Mouse (Mus musculus) forebrain, embryonic 14.5 days (tissue): ENCODE measurements at regions not wholly inside any gene's neighbourhood (a gene's known extent, or its start where the extent isn't known, plus 50 kb on each side); places are given as distances from the start of the nearest gene placed in this dataset. TPM values are rescaled to one million over a fixed set of nuclear protein-coding genes. Genes with fewer than 3 reads are reported as not detected.

Source experiments
- ATAC-seq: fragments of 200-750 bp; cut with Nextera tagmentation; 2 replicates; pipeline ENCODE4 v1.8.0; 2017; ENCODE audit warnings: mild to moderate bottlenecking, moderate library complexity
- DNase-seq: peaks from one replicate; pipeline ENCODE4 v3.0.0-alpha.2; 2015; ENCODE audit warnings: low spot score
- H3K27ac ChIP-seq: fragments of 300-500 bp; sonication (generic); 2 replicates; pipeline ENCODE4 v1.5.1; 2014; ENCODE audit warnings: low read depth, mild to moderate bottlenecking, control low read depth, low read length, moderate library complexity
- H3K27me3 ChIP-seq: fragments of 300-500 bp; sonication (generic); replicated peaks from 2 replicates; pipeline ENCODE4 v1.6.1; 2014; ENCODE audit warnings: low read length, control low read depth, mixed read lengths; ENCODE audit not compliant: control insufficient read depth, insufficient read depth
- H3K36me3 ChIP-seq: fragments of 300-500 bp; sonication (generic); 2 replicates; pipeline ENCODE4 v1.6.1; 2014; ENCODE audit warnings: low read length, control low read depth; ENCODE audit not compliant: control insufficient read depth, insufficient read depth
- H3K4me1 ChIP-seq: fragments of 300-500 bp; sonication (generic); 2 replicates; pipeline ENCODE4 v1.6.1; 2014; ENCODE audit warnings: antibody characterized with exemption, low read length, control low read depth; ENCODE audit not compliant: control insufficient read depth, insufficient read depth
- H3K4me2 ChIP-seq: fragments of 300-500 bp; sonication (generic); 2 replicates; pipeline ENCODE4 v1.6.1; 2014; ENCODE audit warnings: mild to moderate bottlenecking, control low read depth, low read length
- H3K4me3 ChIP-seq: fragments of 300-500 bp; sonication (generic); 2 replicates; pipeline ENCODE4 v1.5.1; 2014; ENCODE audit warnings: low read depth, low read length, control low read depth
- H3K9ac ChIP-seq: fragments of 300-500 bp; sonication (generic); 2 replicates; pipeline ENCODE4 v1.6.1; 2014; ENCODE audit warnings: mild to moderate bottlenecking, low read length, control low read depth, moderate library complexity
- H3K9me3 ChIP-seq: fragments of 300-500 bp; sonication (generic); replicated peaks from 2 replicates; pipeline ENCODE4 v1.6.1; 2016; ENCODE audit warnings: low read length, control low read depth, mixed read lengths; ENCODE audit not compliant: control insufficient read depth
- WGBS: fragments of 180-500 bp; shearing (Covaris S2); extraction: QIAGEN DNeasy Blood & Tissue Kit; methylation state at CpG from one replicate; pipeline ENCODE4 v1.1.7; 2014; 5-methylcytosine and 5-hydroxymethylcytosine counted together
- microRNA-seq: library from miRNA; unstranded; fragments of <30 nt; microRNA quantifications from one replicate; pipeline ENCODE4, GENCODE M21; 2016

- Histone ChIP-seq H3K36me3 (no peaks in the 10 kb centered on the region), H3K9me3 (no peaks in the 10 kb centered on the region), H3K4me3 (no peak overlapping the region), H3K27me3 (no peaks in the 10 kb centered on the region), H3K27ac (no peak overlapping the region), H3K9ac (no peak overlapping the region), H3K4me1 (no peaks in the 10 kb centered on the region), H3K4me2 (no peak overlapping the region)
- no peak for DNase-seq
- ATAC-seq = no peak
Measured at GRCm38 (mm10) chr2:84265002-84265401, 160.2 kb downstream of the Calcrl start.

DNA sequence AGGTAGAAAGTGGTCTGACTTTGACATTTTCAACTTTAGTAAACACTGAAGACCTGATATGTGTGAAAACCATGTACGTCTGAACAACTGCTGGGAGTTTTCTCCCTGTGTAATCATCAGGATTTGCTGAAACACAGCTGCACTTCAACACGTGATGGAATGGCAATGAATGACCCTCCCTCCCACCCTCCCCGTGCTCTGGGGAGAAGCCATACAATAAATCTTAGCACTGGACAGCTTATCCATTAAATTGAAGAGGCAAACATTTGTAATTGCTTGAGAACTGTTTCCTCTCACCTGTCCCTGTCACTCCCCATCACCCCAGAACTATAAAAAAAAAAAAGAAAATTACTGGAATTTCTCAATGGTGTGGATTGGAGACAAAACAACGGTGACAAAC is 159.1 kb downstream of the Calcrl start:
- Histone ChIP-seq H3K9ac (no peak overlapping the region), H3K9me3 (no peaks in the 10 kb centered on the region), H3K4me1 (no peaks in the 10 kb centered on the region), H3K4me3 (no peak overlapping the region), H3K27me3 (no peaks in the 10 kb centered on the region), H3K27ac (no peak overlapping the region), H3K4me2 (no peak overlapping the region), H3K36me3 (no peaks in the 10 kb centered on the region)
- ATAC-seq = no peak
- 50% methylated on average over 4 of the region's 4 CpGs for WGBS
- no peak for DNase-seq

GRCm38 (mm10) chr2:84266883-84267554 is 158.2 kb downstream of the Calcrl start:
- ATAC-seq = no peak
- H3K4me1 ChIP-seq = no peaks in the 10 kb centered on the region
- 35% methylated on average over 6 of the region's 6 CpGs for WGBS
- no peak overlapping the region for H3K9ac ChIP-seq
- no peaks in the 10 kb centered on the region for H3K27me3 ChIP-seq
- no peak overlapping the region for H3K4me3 ChIP-seq
- H3K9me3 ChIP-seq = no peaks in the 10 kb centered on the region
- no peak overlapping the region for H3K4me2 ChIP-seq
- H3K36me3 ChIP-seq = no peaks in the 10 kb centered on the region
- no peak for DNase-seq
- no peak overlapping the region for H3K27ac ChIP-seq

DNA sequence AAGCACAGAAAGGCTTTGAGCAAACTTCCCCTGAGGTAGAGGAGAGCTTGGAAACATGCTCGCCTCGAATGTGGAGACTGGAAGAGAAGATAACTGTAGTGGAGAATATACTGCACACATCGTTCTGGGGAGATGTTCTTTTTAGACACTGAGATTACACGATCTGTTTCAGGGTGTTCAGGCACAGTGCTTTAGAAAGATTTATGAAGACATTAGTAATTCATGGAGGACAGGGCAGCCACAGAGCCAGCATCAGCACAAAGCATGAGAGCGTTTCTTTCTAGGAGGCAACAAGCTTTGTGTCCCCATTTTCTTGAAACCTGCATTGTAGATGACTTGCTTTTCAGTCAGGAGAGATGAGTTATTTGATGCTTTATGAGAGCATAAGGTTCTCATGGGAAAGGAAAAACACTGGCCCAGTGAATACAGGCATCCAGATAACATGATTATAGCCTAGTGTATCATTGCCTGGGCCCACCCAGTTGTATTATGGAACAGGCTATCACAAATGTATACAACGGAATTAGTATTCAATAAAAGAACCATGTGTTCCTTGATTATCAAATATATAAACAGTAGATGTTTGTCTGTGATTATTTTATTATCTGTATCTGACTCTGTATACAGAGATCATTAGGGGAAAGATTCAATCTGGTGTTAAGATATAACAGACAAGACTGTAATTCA is 151.0 kb downstream of the Calcrl start:
- WGBS = 93% methylated on average over 6 of the region's 6 CpGs
- no peak for ATAC-seq

GRCm38 (mm10) chr2:84277181-84277580 is 148.0 kb downstream of the Calcrl start:
- 94% methylated on average over 1 of the region's 1 CpGs for WGBS
- ATAC-seq = no peak

More for the DNA sequence above, 151.0 kb downstream of the Calcrl start:
- Histone ChIP-seq H3K27ac (no peak overlapping the region), H3K4me3 (no peak overlapping the region), H3K9me3 (no peaks in the 10 kb centered on the region), H3K4me2 (no peak overlapping the region), H3K4me1 (no peaks in the 10 kb centered on the region), H3K36me3 (no peaks in the 10 kb centered on the region), H3K9ac (no peak overlapping the region), H3K27me3 (no peaks in the 10 kb centered on the region)
- no peak for DNase-seq

More at GRCm38 (mm10) chr2:84277181-84277580, 148.0 kb downstream of the Calcrl start:
- Histone ChIP-seq H3K27ac (no peak overlapping the region), H3K4me3 (no peak overlapping the region), H3K9ac (no peak overlapping the region), H3K27me3 (no peaks in the 10 kb centered on the region), H3K9me3 (no peaks in the 10 kb centered on the region), H3K4me1 (no peaks in the 10 kb centered on the region), H3K36me3 (no peaks in the 10 kb centered on the region), H3K4me2 (no peak overlapping the region)
- DNase-seq = no peak

Small RNAs in the stretch of these regions (microRNA-seq; reads per million reads assigned to microRNA genes)
- gene Gm25972 = not detected
